Mouse (Mus musculus) kidney, adult 9 months (tissue): ENCODE measurements around the gene Jpt2.

Experiments used
- DNase-seq: peaks from one replicate; pipeline ENCODE4 v3.0.0; 2022

Gene Jpt2

GRCm38 (mm10) chr17:24903767-24904166 lies 56.7 kb downstream of the Jpt2 start:
- DNase-seq = no peak

DNA sequence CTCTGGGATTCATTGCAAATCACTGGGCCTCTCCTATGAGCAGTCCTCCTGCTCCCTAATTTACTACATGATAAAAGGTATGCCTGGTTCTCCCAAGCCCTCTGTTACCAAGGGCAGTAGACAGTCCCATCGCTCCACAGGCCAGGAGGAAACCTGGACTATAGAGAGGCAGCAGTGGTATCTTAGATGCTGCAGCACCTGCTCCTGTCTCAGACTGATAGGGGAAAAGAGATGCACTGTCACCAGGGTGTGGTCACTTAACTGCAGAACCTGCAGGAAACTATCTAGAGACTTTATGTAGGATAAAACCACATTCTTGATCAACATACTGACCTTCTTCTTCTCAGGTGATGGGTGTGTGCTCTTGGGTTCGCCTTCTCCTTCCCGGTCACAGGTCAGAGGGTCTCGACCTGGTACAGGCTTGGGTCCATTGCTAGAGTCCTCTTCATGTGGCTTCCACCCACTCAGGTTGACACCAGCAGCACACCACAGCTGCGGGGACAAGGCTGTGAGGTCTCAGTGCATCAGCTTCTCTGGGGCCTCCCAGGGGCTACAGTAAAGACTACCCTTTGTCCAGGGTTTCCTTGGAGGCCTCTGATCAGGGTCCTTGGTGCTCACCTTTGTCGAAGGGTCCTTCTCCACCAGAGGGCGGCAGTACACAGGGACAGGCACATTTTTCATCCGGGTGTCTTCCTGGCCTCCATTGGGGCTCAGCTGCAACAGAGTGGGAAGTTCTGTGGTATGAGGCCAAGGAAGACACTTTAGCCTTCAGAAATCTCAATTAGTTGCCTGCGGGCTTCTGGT lies 57.6 kb downstream of the Jpt2 start:
- peak; percentile 50 for DNase-seq

DNA sequence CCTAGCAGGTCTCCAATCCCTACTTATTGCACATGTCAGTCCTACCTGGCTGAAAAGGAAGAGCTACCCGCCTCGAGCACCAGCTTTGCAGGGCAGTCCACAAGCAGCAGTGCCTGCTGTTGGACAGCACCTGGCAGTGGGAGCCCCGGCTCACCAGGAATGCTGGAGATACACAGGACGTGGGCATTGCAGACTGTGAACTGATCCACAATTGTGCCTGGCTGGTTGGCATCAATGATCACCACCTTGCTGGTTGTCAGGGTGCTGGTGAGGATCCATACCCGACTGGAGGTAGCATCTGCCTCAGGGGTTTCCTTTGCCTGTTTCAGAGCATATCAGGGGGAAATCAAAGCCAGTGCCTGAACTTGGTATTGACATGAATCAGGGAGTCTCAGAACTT lies 58.4 kb downstream of the Jpt2 start:
- no peak for DNase-seq

DNA sequence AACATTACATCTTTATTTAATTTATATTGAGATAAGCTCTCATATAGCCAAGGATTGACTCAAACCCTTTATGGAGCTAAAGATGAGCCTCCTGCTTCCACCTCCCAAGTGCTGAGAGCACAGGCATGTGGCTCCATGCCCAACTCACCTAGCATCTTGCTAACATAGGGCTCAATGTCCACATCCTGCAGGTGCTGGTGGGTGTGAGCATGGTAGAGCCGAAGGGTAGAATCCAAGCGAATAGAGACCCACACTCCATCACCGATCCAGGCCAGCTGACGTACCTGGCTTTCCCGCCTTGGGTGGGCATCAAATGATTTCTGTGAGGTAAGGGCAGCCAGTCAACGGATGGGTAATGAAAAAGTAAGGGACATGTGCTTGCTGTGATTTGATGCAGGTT lies 60.5 kb downstream of the Jpt2 start:
- no peak for DNase-seq

- no peak for DNase-seq
These were observed 61.3 kb downstream of the Jpt2 start for GRCm38 (mm10) chr17:24899153-24899552.

DNA sequence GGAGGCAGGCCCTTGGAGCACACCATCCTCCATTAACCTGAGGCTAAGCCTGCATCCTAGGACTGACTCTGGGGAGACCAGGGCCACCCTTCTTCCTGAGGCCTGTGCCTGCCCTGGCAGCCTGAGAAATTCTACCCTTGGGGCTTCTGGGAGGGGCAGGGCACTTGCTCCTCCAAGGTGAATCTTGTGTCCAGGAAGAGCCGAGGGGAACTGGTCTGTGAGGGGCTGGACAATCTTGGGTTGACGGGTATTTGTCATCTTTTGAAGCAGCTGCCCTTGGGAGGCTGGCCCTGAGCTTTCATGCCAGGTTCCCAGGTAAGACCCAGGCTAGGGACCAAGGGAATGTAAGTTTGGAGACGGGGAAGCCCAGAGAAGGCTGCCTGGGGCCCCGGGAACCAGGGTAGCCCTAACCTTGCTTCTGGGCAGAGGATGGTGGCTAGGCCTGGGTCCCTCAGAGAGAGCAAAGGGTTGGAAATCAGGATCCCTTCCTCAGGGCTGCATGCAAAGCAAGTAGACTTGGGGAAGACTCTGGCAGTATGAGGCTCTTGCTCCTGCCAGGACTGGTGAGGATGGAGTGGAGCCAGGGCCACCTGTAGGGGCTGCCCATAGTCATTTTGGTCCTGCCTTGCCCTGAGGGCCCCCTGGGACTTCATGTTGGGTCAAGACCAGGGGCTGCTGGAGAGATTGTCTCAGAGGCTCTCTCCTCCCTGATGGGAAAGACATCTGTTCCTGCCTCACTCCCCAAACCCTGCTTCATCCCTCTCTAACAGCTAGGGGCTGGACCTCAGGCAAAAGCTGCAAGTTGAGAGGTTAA lies 62.2 kb downstream of the Jpt2 start:
- DNase-seq = no peak

DNA sequence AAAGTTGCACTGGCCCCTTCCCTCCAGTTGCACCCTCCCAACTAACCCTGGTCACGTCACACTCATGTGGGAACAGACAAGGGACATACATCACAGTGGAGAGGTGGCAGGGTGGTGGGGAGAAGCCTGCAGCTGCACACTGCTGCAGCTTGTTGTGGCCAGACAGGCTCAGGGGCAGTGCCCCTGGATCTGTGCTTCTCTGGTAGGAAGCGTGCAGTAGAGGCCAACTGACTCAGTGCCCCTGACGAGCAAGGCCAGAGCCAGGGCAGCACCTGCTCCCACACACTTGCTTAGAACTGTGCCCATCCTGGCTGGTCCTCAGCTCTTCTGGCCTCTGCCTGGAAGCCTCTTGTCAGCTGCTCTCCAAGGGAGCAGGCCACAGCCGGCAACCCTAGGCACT lies 62.9 kb downstream of the Jpt2 start:
- peak; percentile 14 for DNase-seq

DNA sequence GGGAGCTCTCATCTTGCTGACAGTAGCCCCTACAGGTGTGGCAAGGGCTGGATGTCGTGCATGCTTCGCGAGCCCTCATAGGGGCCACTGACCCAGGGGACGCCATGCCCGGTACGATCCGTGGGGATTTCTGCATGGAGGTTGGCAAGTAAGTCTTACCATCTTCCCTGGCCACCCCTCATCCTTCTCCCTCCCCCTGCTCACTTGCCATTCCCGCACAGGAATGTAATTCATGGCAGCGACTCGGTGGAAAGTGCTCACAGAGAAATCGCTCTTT lies 63.6 kb downstream of the Jpt2 start:
- DNase-seq = peak; percentile 26

DNA sequence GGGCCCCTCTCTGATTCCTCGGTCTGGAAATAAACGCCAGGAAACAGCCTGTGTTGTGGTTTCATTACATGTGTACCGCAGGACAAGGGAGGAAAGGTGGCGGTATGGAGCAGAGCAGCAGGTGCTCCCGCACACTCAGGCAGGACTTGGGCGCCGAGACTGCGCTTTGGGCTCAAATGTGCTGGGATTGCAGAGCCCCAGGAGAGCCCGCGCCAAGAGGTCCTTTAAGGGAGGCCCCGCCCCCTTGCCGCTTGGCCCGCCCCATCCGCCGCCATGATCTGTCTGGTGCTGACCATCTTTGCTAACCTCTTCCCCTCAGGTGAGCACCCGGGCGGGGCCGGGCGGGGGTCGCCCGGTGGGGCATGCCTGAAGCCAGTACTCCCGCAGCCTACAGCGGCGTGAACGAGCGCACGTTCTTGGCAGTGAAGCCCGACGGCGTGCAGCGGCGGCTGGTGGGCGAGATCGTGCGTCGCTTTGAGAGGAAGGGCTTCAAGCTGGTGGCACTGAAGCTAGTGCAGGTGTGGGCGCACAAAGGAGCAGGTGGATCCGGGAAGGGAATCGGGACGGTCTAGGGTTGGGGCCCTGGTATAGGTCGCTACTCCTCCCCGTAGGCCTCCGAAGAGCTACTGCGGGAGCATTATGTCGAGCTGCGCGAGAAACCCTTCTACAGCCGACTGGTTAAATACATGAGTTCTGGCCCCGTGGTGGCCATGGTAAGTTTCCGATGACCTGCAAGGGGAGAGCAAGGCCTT lies 64.1 kb downstream of the Jpt2 start, which contains the start of gene Nme3:
Nme3 (plus strand) TSS at position 260 of the 752 bp plus-strand sequence.
- peak; percentile 85 for DNase-seq

DNA sequence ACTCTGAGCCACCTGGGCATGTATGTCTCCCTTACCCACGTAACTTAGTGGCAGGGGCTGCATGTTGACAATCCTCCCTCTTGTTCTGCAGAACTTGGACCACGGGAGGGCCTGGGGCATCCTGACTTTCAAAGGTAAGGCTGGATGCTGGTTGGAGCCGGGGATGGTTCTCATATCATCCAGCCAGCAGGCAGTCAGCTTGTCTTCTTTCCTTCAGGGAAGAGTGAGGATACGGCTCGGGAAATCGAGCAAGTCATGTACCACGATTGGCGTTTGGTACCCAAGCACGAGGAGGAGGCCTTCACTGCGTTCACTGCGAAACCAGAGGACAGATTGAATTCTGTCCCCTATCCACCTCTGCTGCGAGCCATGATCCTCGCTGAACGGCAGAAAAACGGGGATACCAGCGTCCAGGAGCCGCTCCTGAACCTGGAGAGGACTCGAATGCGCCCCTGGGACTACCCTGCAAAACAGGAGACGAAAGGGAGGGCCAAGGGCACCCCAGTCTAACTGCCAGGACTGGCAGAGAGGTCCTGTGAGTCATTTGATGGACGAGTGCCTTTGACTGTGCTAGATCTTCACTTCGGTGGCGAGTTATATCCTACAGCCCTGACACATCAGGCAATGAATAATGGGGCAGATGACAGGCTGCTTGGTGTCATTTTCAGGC lies 64.8 kb downstream of the Jpt2 start:
- no peak for DNase-seq

- peak; percentile 87 for DNase-seq
These were observed 65.4 kb downstream of the Jpt2 start, which contains the start of the genes Eme2 and Mrps34 for GRCm38 (mm10) chr17:24894995-24895547. Gene Eme2 (minus strand): TSS chr17:24895087. Gene Mrps34 (plus strand): TSS chr17:24895116.

DNA sequence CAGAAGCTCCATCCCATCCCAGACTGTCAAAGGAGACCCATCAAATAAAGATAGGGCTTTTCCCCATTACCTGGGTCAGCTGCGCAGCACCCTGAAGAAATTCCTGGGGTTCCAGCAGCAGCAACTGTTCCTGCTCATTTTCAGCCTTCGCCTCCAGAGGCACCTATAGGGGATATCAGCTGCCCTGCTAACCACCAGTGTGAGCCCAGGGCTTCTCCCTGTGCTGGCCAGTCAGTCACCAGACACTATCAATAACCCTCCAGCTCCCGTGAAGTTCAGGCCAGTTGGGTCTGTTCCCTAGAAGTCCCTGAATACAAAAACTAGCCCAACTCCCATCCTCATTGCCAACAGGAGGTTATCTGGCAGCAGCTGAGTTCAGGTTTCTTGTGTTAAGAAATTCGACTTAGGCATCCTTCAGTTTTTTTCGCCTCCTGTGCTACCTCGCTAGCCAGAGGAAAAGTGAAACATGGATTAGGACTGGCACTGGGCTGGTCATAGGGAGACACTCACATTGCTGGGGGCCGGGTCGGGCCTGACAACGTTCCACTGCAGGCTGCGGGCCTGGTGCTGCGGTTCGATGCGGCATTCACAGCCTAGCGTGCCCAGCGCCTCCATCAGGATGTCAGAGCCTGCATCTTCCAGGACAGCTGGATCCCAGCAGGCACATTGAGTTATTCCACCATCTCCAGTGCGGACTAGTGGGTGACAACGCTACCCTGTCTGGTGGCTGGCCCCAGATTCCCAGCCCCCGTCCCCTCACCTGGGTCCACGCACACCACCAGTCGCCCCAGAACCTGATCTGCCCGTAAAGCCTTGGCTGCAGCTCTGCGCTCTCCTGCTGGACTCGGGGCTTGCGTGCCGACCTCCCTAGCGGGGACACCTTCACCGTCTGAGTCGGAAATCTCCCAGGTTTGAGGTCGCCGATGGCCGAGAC lies 66.2 kb downstream of the Jpt2 start:
- DNase-seq = peak; percentile 13

DNA sequence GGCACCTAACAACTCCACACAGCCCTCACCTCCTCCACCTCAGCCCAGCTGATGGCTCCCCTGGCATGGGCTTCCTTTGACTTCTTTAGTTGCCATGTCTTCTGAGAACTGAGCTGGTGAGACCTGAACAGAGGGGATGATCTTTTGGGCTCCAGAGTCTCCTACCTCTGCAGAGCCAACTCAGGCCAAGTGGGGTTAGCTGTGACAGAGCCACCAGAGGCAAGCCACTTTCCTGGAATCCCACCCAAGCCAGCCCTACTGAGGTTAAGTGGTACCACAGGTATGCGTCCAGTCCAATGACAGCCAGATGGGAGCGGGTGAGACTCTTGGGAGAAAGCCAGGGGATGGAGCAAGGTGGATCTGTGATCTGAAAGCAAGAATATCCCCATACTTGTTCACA lies 67.2 kb downstream of the Jpt2 start:
- peak; percentile 17 for DNase-seq

DNA sequence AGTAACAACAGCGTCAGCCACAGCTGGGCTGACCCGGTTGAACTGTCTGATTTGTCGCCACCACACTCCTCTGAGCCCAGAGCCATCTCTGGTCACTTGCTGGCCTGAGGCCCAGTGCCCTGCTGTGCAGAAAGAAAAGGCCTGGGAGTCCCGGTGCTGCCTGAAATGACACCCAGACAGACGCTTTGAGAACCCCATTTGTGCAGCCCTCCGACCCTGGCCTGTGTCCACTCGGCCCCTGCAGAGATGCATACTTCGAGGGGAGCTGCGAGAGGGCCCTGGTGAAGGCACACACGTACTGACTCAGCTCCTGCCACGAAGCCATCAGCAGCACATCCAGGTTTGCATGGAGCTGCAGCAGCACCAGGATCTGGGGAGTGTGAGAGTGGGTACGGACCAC lies 67.7 kb downstream of the Jpt2 start:
- DNase-seq = no peak

DNA sequence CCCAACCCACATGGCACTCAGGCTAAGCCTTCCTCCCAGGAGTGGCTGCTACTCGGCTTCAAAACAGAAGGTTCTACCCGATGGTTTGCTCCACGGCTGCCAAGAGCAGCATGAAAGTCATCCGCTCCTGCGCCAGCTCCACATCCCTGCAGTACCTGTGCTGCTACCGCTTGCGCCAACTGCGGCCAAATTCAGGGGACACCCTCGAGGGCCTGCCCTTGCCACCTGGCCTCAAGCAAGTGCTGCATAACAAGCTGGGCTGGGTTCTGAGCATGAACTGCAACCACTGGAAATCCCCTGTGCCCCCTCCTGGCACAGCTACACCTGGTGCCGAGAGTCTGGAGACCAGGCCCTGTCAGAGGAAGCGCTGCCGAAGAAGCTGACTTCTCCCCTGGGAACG lies 69.2 kb downstream of the Jpt2 start:
- no peak for DNase-seq

DNA sequence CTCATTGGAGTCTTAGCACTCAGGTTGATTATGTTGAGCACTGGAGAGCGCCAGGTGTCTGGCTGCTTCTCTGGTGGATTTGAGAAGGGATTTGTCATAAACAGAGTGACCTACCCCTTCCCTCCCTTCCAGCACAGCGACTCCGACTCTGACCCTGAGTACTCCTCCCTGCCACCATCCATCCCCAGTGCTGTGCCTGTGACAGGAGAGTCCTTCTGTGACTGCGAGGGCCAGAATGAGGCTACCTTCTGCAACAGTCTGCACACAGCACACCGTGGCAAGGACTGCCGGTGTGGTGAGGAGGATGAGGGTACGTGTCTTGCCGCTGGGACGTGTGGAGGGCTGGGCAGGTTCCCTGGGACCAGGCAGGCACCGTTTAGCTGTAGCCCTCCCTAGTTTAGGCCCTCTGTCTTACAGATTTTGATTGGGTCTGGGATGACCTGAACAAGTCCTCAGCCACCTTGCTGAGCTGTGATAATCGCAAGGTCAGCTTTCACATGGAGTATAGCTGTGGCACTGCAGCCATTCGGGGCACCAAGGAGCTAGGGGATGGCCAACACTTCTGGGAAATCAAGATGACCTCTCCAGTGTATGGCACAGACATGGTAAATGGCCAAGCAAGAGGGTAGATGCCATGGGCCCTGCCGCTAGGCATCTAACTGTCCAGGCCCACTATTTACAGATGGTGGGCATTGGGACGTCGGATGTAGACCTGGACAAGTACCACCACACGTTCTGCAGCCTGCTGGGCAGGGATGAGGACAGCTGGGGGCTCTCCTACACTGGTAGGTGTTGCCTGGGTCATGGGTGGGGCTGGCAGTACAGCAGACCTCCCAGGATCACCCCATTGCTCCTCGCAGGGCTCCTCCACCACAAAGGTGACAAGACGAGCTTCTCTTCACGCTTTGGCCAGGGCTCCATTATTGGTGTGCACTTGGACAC lies 70.1 kb downstream of the Jpt2 start:
- DNase-seq = no peak

GRCm38 (mm10) chr17:24888862-24889261 lies 71.6 kb downstream of the Jpt2 start:
- DNase-seq = no peak
